Mouse (Mus musculus) bone marrow macrophage, adult 2 months (primary cell): ENCODE data around the gene Osbpl5. TPM values are rescaled to one million over a fixed set of nuclear protein-coding genes. Genes with fewer than 3 reads are reported as not detected.

Experiments used
- H3K27ac ChIP-seq: 2 replicates; pipeline ENCODE4 v1.5.1; 2012; ENCODE audit warnings: low read depth, low read length; ENCODE audit not compliant: insufficient read depth
- H3K4me1 ChIP-seq: 2 replicates; pipeline ENCODE4 v1.6.1; 2012; ENCODE audit warnings: low read length; ENCODE audit not compliant: control insufficient read depth, insufficient read depth
- H3K4me3 ChIP-seq: 2 replicates; pipeline ENCODE4 v1.5.1; 2012; ENCODE audit warnings: mild to moderate bottlenecking, low read length, moderate library complexity; ENCODE audit not compliant: insufficient read depth
- CTCF ChIP-seq: IDR thresholded peaks from 2 replicates; pipeline ENCODE4 v1.5.1; 2012; ENCODE audit warnings: low read depth, mild to moderate bottlenecking, low read length, moderate library complexity
- POLR2A ChIP-seq: IDR thresholded peaks from 2 replicates; pipeline ENCODE4 v1.6.1; 2012; ENCODE audit warnings: mild to moderate bottlenecking, low read depth, low read length, borderline replicate concordance
- polyA plus RNA-seq: library from polyadenylated mRNA; stranded (reverse); fragments of >200 nt; gene quantifications from 2 replicates; pipeline ENCODE4 v1.2.4, GENCODE M21; 2012; ENCODE audit not compliant: missing spikeins, insufficient read depth, insufficient read length

Gene Osbpl5
- polyA plus RNA-seq = 1.2 TPM in 1 of 2 replicates, not detected in the other

GRCm38 (mm10) chr7:143756125-143757026 lies at the start of gene Osbpl5:
Gene Osbpl5 (minus strand): TSS chr7:143756985.
- peaks cover 14% of the 10 kb centered on the region for H3K4me1 ChIP-seq
- H3K4me3 ChIP-seq = peak within 1 kb of the TSS; percentile 70
- TF ChIP-seq POLR2A (no peak), CTCF (no peak)
- H3K27ac ChIP-seq = no peak within 1 kb of the TSS

GRCm38 (mm10) chr7:143805199-143805624 lies 48.4 kb upstream of the Osbpl5 start:
- H3K4me3 ChIP-seq = no peak overlapping the region
- TF ChIP-seq CTCF (no peak), POLR2A (no peak)
- H3K27ac ChIP-seq = no peak overlapping the region
- no peaks in the 10 kb centered on the region for H3K4me1 ChIP-seq

- Histone ChIP-seq H3K4me3 (no peak overlapping the region), H3K27ac (no peak overlapping the region), H3K4me1 (no peaks in the 10 kb centered on the region)
- TF ChIP-seq CTCF (no peak), POLR2A (no peak)
These were observed 44.6 kb upstream of the Osbpl5 start for GRCm38 (mm10) chr7:143801195-143802065.

- TF ChIP-seq CTCF = no peak
- TF ChIP-seq POLR2A = no peak
- no peak overlapping the region for H3K4me3 ChIP-seq
- no peaks in the 10 kb centered on the region for H3K4me1 ChIP-seq
- H3K27ac ChIP-seq = no peak overlapping the region
These were observed 44.0 kb upstream of the Osbpl5 start for GRCm38 (mm10) chr7:143800770-143801169.

GRCm38 (mm10) chr7:143798783-143799182 lies 42.0 kb upstream of the Osbpl5 start:
- Histone ChIP-seq H3K27ac (no peak overlapping the region), H3K4me1 (no peaks in the 10 kb centered on the region), H3K4me3 (no peak overlapping the region)
- TF ChIP-seq POLR2A (no peak), CTCF (no peak)

GRCm38 (mm10) chr7:143793121-143793520 lies 36.3 kb upstream of the Osbpl5 start:
- Histone ChIP-seq H3K4me1 (0 out of 2 replicates have a peak, but pooled peaks cover 2% of the 10 kb centered on the region), H3K4me3 (no peak overlapping the region), H3K27ac (no peak overlapping the region)
- TF ChIP-seq POLR2A = no peak
- no peak; the same call in 1 of the 2 replicates for TF ChIP-seq CTCF

GRCm38 (mm10) chr7:143792336-143792985 lies 35.7 kb upstream of the Osbpl5 start:
- H3K4me1 ChIP-seq = 0 out of 2 replicates have a peak, but pooled peaks cover 2% of the 10 kb centered on the region
- H3K4me3 ChIP-seq = no peak overlapping the region
- TF ChIP-seq CTCF (no peak), POLR2A (no peak)
- H3K27ac ChIP-seq = no peak overlapping the region

- H3K4me1 ChIP-seq = peaks cover 12% of the 10 kb centered on the region; the same call in 1 of the 2 replicates
- H3K4me3 ChIP-seq = peak within 1 kb of the TSS; percentile 65
- TF ChIP-seq CTCF = no peak
- TF ChIP-seq POLR2A = no peak
- H3K27ac ChIP-seq = no peak within 1 kb of the TSS
These were observed 27.4 kb upstream of the Osbpl5 start, which contains the start of gene Mrgpre for GRCm38 (mm10) chr7:143783996-143784829. Gene Mrgpre (minus strand): TSS chr7:143784500.

- TF ChIP-seq POLR2A = no peak
- no peak for TF ChIP-seq CTCF
- Histone ChIP-seq H3K4me1 (peaks cover 12% of the 10 kb centered on the region; the same call in 1 of the 2 replicates), H3K4me3 (peak overlapping the region; percentile 65), H3K27ac (no peak overlapping the region)
These were observed 26.7 kb upstream of the Osbpl5 start for GRCm38 (mm10) chr7:143783378-143783995.
